Mouse (Mus musculus) stomach, postnatal 0 days (tissue): ENCODE results near the gene Lzic. TPM values are rescaled to one million over a fixed set of nuclear protein-coding genes. Genes with fewer than 3 reads are reported as not detected.

Source experiments
- ATAC-seq: fragments of 200-750 bp; cut with Nextera tagmentation; 2 replicates; pipeline ENCODE4 v1.8.0; 2017; ENCODE audit not compliant: low FRiP score, low TSS enrichment
- DNase-seq: peaks from one replicate; pipeline ENCODE4 v3.0.0-alpha.2; 2016; ENCODE audit warnings: low spot score
- H3K27ac ChIP-seq: fragments of 300-500 bp; sonication (generic); replicated peaks from 2 replicates; pipeline ENCODE4 v1.5.1; 2014; ENCODE audit warnings: mild to moderate bottlenecking, control low read depth
- H3K27me3 ChIP-seq: fragments of 300-500 bp; sonication (generic); 2 replicates; pipeline ENCODE4 v1.6.1; 2014; ENCODE audit warnings: low read length; ENCODE audit not compliant: control insufficient read depth, insufficient read depth
- H3K36me3 ChIP-seq: fragments of 300-500 bp; sonication (generic); 2 replicates; pipeline ENCODE4 v1.6.1; 2014; ENCODE audit warnings: low read length, mixed read lengths; ENCODE audit not compliant: control insufficient read depth, insufficient read depth
- H3K4me1 ChIP-seq: fragments of 300-500 bp; sonication (generic); replicated peaks from 2 replicates; pipeline ENCODE4 v1.6.1; 2014; ENCODE audit warnings: antibody characterized with exemption; ENCODE audit not compliant: control insufficient read depth, insufficient read depth
- H3K4me2 ChIP-seq: fragments of 300-500 bp; sonication (generic); replicated peaks from 2 replicates; pipeline ENCODE4 v1.6.1; 2014; ENCODE audit warnings: low read depth, mild to moderate bottlenecking, control low read depth, moderate library complexity
- H3K4me3 ChIP-seq: fragments of 300-500 bp; sonication (generic); 2 replicates; pipeline ENCODE4 v1.5.1; 2014; ENCODE audit warnings: low read depth, low read length, control low read depth
- H3K9ac ChIP-seq: fragments of 300-500 bp; sonication (generic); 2 replicates; pipeline ENCODE4 v1.6.1; 2014; ENCODE audit warnings: mild to moderate bottlenecking, low read length, control low read depth, mixed read lengths
- H3K9me3 ChIP-seq: fragments of 300-500 bp; sonication (generic); 2 replicates; pipeline ENCODE4 v1.6.1; 2016; ENCODE audit warnings: low read length; ENCODE audit not compliant: control insufficient read depth
- CTCF ChIP-seq: IDR thresholded peaks from 2 replicates; pipeline ENCODE4 v1.5.1; 2016; ENCODE audit warnings: antibody characterized with exemption, low read depth, mild to moderate bottlenecking, moderate library complexity
- EP300 ChIP-seq: optimal IDR thresholded peaks from 2 replicates; pipeline ENCODE3; 2016; ENCODE audit warnings: antibody characterized with exemption
- WGBS: fragments of 180-500 bp; shearing (Covaris S2); extraction: QIAGEN DNeasy Blood & Tissue Kit; methylation state at CpG from one replicate; pipeline ENCODE4 v1.1.7; 2014; 5-methylcytosine and 5-hydroxymethylcytosine counted together
- polyA plus RNA-seq: library from polyadenylated mRNA; unstranded; fragments of >200 nt; fragmentation: Nextera tagmentation; extraction: Ambion mirVana; gene quantifications from 2 replicates; pipeline ENCODE4 v1.2.1, GENCODE M21; 2015

Gene Lzic
- 18.9 and 22.5 TPM in 2 replicates for polyA plus RNA-seq

GRCm38 (mm10) chr4:149485053-149485824 is at the start of gene Lzic, which contains the start of gene Nmnat1:
Gene Lzic, plus strand, starts transcription at chr4:149485229.
Gene Nmnat1, minus strand, starts transcription at chr4:149485202.
- TF ChIP-seq EP300 = no peak
- peak; percentile 42 for TF ChIP-seq CTCF
- Histone ChIP-seq H3K4me2 (peak within 1 kb of the TSS; percentile 81), H3K4me3 (peak within 1 kb of the TSS; percentile 69), H3K27me3 (no peaks in the 10 kb centered on the region), H3K4me1 (peaks cover 6% of the 10 kb centered on the region; the same call in 1 of the 2 replicates), H3K9ac (peak within 1 kb of the TSS; percentile 64), H3K27ac (peak within 1 kb of the TSS; percentile 73), H3K36me3 (no peaks in the 10 kb centered on the region; the same call in 1 of the 2 replicates), H3K9me3 (no peaks in the 10 kb centered on the region)
- under 1% methylated on average over 60 of the region's 60 CpGs for WGBS
- DNase-seq (peak; percentile 96), ATAC-seq (peak; percentile 97)

- no peak overlapping the region for H3K9ac ChIP-seq
- TF ChIP-seq EP300 (no peak), CTCF (no peak)
- H3K4me2 ChIP-seq = no peak overlapping the region
- DNase-seq = no peak
- no peak overlapping the region for H3K27ac ChIP-seq
- H3K4me1 ChIP-seq = no peaks in the 10 kb centered on the region
- no peaks in the 10 kb centered on the region for H3K9me3 ChIP-seq
- no peaks in the 10 kb centered on the region for H3K27me3 ChIP-seq
- H3K4me3 ChIP-seq = no peak overlapping the region
- no peaks in the 10 kb centered on the region for H3K36me3 ChIP-seq
- 63% methylated on average over 8 of the region's 8 CpGs for WGBS
- ATAC-seq = no peak
These were observed 44.5 kb upstream of the Lzic start for GRCm38 (mm10) chr4:149440576-149440975.

DNA sequence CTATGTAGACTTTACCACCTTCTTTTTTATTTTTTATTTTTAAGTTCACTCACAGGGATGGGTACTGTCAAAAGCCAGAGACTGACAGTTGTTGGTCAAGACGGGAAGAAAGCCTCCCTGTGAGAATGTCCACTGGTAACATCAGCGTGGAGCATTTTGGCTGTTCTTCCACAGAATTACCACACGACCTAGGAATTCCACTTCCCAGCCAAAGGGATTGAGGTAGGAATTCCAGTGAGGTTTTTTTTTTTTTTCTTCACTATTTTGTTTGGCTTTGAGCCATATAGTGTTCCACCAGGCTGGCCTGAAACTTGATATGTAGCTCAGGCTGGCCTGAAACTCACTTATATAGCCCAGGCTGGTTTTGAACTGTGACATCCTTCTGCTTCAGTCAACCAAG is 42.6 kb upstream of the Lzic start:
- no peak overlapping the region for H3K4me3 ChIP-seq
- H3K27me3 ChIP-seq = no peaks in the 10 kb centered on the region
- H3K4me2 ChIP-seq = no peak overlapping the region
- no peak for DNase-seq
- H3K4me1 ChIP-seq = peaks cover 3% of the 10 kb centered on the region; the same call in 1 of the 2 replicates
- no peak overlapping the region for H3K9ac ChIP-seq
- 19% methylated on average over 3 of the region's 3 CpGs for WGBS
- H3K36me3 ChIP-seq = no peaks in the 10 kb centered on the region
- no peak for ATAC-seq
- no peaks in the 10 kb centered on the region for H3K9me3 ChIP-seq
- TF ChIP-seq CTCF (no peak), EP300 (no peak)
- H3K27ac ChIP-seq = no peak overlapping the region

- Histone ChIP-seq H3K4me1 (peaks cover 3% of the 10 kb centered on the region; the same call in 1 of the 2 replicates), H3K36me3 (no peaks in the 10 kb centered on the region), H3K4me3 (no peak overlapping the region), H3K9ac (no peak overlapping the region), H3K27ac (no peak overlapping the region; the same call in 1 of the 2 replicates), H3K4me2 (no peak overlapping the region), H3K27me3 (no peaks in the 10 kb centered on the region), H3K9me3 (no peaks in the 10 kb centered on the region)
- ATAC-seq (no peak), DNase-seq (no peak)
- TF ChIP-seq CTCF (no peak), EP300 (no peak)
- WGBS = 51% methylated on average over 1 of the region's 1 CpGs
These were observed 40.6 kb upstream of the Lzic start for GRCm38 (mm10) chr4:149444465-149444864.

GRCm38 (mm10) chr4:149444964-149445701 is 39.9 kb upstream of the Lzic start:
- Histone ChIP-seq H3K36me3 (no peaks in the 10 kb centered on the region), H3K27me3 (no peaks in the 10 kb centered on the region), H3K4me1 (peaks cover 3% of the 10 kb centered on the region; the same call in 1 of the 2 replicates), H3K4me2 (peak overlapping the region; percentile 52), H3K4me3 (peak overlapping the region; percentile 10; the same call in 1 of the 2 replicates), H3K9ac (peak overlapping the region; percentile 41), H3K27ac (peak overlapping the region; percentile 70), H3K9me3 (no peaks in the 10 kb centered on the region)
- DNase-seq (peak; percentile 95), ATAC-seq (peak; percentile 98)
- under 1% methylated on average over 36 of the region's 36 CpGs for WGBS
- TF ChIP-seq EP300 (peak; percentile 19), CTCF (peak; percentile 99)
